Mouse (Mus musculus) heart, embryonic 16.5 days (tissue): Measurements from ENCODE around the gene Ncf2. TPM values are rescaled to one million over a fixed set of nuclear protein-coding genes. Genes with fewer than 3 reads are reported as not detected.

Experiments used
- ATAC-seq: fragments of 200-750 bp; cut with Nextera tagmentation; replicated peaks from 2 replicates; pipeline ENCODE4 v1.8.0; 2017; ENCODE audit warnings: moderate number of reproducible peaks; ENCODE audit not compliant: insufficient read depth, low FRiP score; ENCODE audit errors: extremely low read depth
- H3K27ac ChIP-seq: fragments of 300-500 bp; sonication (generic); 2 replicates; pipeline ENCODE4 v1.5.1; 2014; ENCODE audit warnings: mild to moderate bottlenecking, low read length, control low read depth, moderate library complexity
- H3K27me3 ChIP-seq: fragments of 300-500 bp; sonication (generic); 2 replicates; pipeline ENCODE4 v1.6.1; 2014; ENCODE audit warnings: low read length, mixed read lengths; ENCODE audit not compliant: control insufficient read depth, insufficient read depth
- H3K36me3 ChIP-seq: fragments of 300-500 bp; sonication (generic); 2 replicates; pipeline ENCODE4 v1.6.1; 2014; ENCODE audit not compliant: control insufficient read depth, insufficient read depth
- H3K4me1 ChIP-seq: fragments of 300-500 bp; sonication (generic); 2 replicates; pipeline ENCODE4 v1.6.1; 2014; ENCODE audit warnings: low read length, mixed read lengths; ENCODE audit not compliant: control insufficient read depth, insufficient read depth
- H3K4me2 ChIP-seq: fragments of 300-500 bp; sonication (generic); 2 replicates; pipeline ENCODE4 v1.6.1; 2014; ENCODE audit warnings: low read depth, mild to moderate bottlenecking, control low read depth, low read length
- H3K4me3 ChIP-seq: fragments of 300-500 bp; sonication (generic); 2 replicates; pipeline ENCODE4 v1.5.1; 2014; ENCODE audit warnings: mild to moderate bottlenecking, control low read depth, low read length
- H3K9ac ChIP-seq: fragments of 300-500 bp; sonication (generic); 2 replicates; pipeline ENCODE4 v1.6.1; 2014; ENCODE audit warnings: low read length, control low read depth
- H3K9me3 ChIP-seq: fragments of 300-500 bp; sonication (generic); replicated peaks from 2 replicates; pipeline ENCODE4 v1.6.1; 2016; ENCODE audit warnings: low read length; ENCODE audit not compliant: control insufficient read depth
- WGBS: fragments of 180-500 bp; shearing (Covaris S2); extraction: QIAGEN DNeasy Blood & Tissue Kit; methylation state at CpG from one replicate; pipeline ENCODE4 v1.1.7; 2014; 5-methylcytosine and 5-hydroxymethylcytosine counted together
- polyA plus RNA-seq: library from polyadenylated mRNA; unstranded; fragments of >200 nt; fragmentation: Nextera tagmentation; extraction: Ambion mirVana; gene quantifications from 2 replicates; pipeline ENCODE4 v1.2.1, GENCODE M21; 2015

Ncf2 gene
- polyA plus RNA-seq, 1 experiment from 2014 or later, result 6.1 TPM

GRCm38 (mm10) chr1:152821746-152822145, 21.8 kb downstream of the Ncf2 start:
- Histone ChIP-seq H3K9ac (no peak overlapping the region), H3K36me3 (no peaks in the 10 kb centered on the region), H3K4me1 (peaks cover 15% of the 10 kb centered on the region), H3K9me3 (no peaks in the 10 kb centered on the region), H3K27ac (no peak overlapping the region), H3K4me2 (no peak overlapping the region), H3K27me3 (no peaks in the 10 kb centered on the region), H3K4me3 (no peak overlapping the region)
- no peak for ATAC-seq
- 83% methylated on average over 4 of the region's 4 CpGs for WGBS

GRCm38 (mm10) chr1:152824206-152824605, 24.2 kb downstream of the Ncf2 start:
- Histone ChIP-seq H3K9ac (no peak overlapping the region), H3K4me1 (no peaks in the 10 kb centered on the region), H3K4me2 (no peak overlapping the region), H3K9me3 (no peaks in the 10 kb centered on the region), H3K36me3 (no peaks in the 10 kb centered on the region), H3K27ac (no peak overlapping the region), H3K4me3 (no peak overlapping the region), H3K27me3 (no peaks in the 10 kb centered on the region)
- no peak for ATAC-seq
- WGBS, result 71% methylated on average over 9 of the region's 9 CpGs

- Histone ChIP-seq H3K27ac (no peak overlapping the region), H3K27me3 (no peaks in the 10 kb centered on the region), H3K9me3 (no peaks in the 10 kb centered on the region), H3K36me3 (no peaks in the 10 kb centered on the region), H3K4me1 (no peaks in the 10 kb centered on the region), H3K4me3 (no peak overlapping the region), H3K9ac (no peak overlapping the region), H3K4me2 (no peak overlapping the region)
- ATAC-seq, result no peak
- WGBS, result 68% methylated on average over 5 of the region's 5 CpGs
These were observed 26.5 kb downstream of the Ncf2 start for GRCm38 (mm10) chr1:152826446-152826845.

- Histone ChIP-seq H3K27me3 (no peaks in the 10 kb centered on the region), H3K27ac (no peak overlapping the region), H3K9ac (no peak overlapping the region), H3K4me2 (no peak overlapping the region), H3K36me3 (no peaks in the 10 kb centered on the region), H3K4me1 (no peaks in the 10 kb centered on the region), H3K4me3 (no peak overlapping the region), H3K9me3 (no peaks in the 10 kb centered on the region)
- WGBS, result 77% methylated on average over 5 of the region's 5 CpGs
- ATAC-seq, result no peak
These were observed 28.2 kb downstream of the Ncf2 start for GRCm38 (mm10) chr1:152828168-152828567.

- 73% methylated on average over 10 of the region's 10 CpGs for WGBS
- Histone ChIP-seq H3K27me3 (no peaks in the 10 kb centered on the region), H3K4me1 (no peaks in the 10 kb centered on the region), H3K4me3 (no peak overlapping the region), H3K9ac (no peak overlapping the region), H3K36me3 (no peaks in the 10 kb centered on the region), H3K4me2 (no peak overlapping the region), H3K9me3 (no peaks in the 10 kb centered on the region), H3K27ac (no peak overlapping the region)
- ATAC-seq, result no peak
These were observed 28.8 kb downstream of the Ncf2 start for GRCm38 (mm10) chr1:152828637-152829355.

- Histone ChIP-seq H3K27me3 (no peaks in the 10 kb centered on the region), H3K4me1 (no peaks in the 10 kb centered on the region), H3K27ac (no peak overlapping the region), H3K9me3 (no peaks in the 10 kb centered on the region), H3K4me3 (no peak overlapping the region), H3K36me3 (no peaks in the 10 kb centered on the region), H3K4me2 (no peak overlapping the region), H3K9ac (no peak overlapping the region)
- no peak for ATAC-seq
- 93% methylated on average over 9 of the region's 9 CpGs for WGBS
These were observed 30.1 kb downstream of the Ncf2 start for GRCm38 (mm10) chr1:152830054-152830453.

GRCm38 (mm10) chr1:152831003-152831402, 31.0 kb downstream of the Ncf2 start:
- Histone ChIP-seq H3K27me3 (no peaks in the 10 kb centered on the region), H3K4me3 (no peak overlapping the region), H3K9ac (no peak overlapping the region), H3K4me1 (no peaks in the 10 kb centered on the region), H3K9me3 (no peaks in the 10 kb centered on the region), H3K4me2 (no peak overlapping the region), H3K36me3 (0 out of 2 replicates have a peak, but pooled peaks cover 1% of the 10 kb centered on the region), H3K27ac (no peak overlapping the region)
- no peak for ATAC-seq
- WGBS, result 83% methylated on average over 8 of the region's 8 CpGs

- no peak overlapping the region for H3K27ac ChIP-seq
- no peak overlapping the region for H3K9ac ChIP-seq
- H3K4me3 ChIP-seq, result no peak overlapping the region
- no peak for ATAC-seq
- no peaks in the 10 kb centered on the region for H3K27me3 ChIP-seq
- H3K4me2 ChIP-seq, result no peak overlapping the region
- no peaks in the 10 kb centered on the region for H3K9me3 ChIP-seq
- WGBS, result 72% methylated on average over 5 of the region's 5 CpGs
- no peaks in the 10 kb centered on the region for H3K4me1 ChIP-seq
- 0 out of 2 replicates have a peak, but pooled peaks cover 4% of the 10 kb centered on the region for H3K36me3 ChIP-seq
These were observed 31.6 kb downstream of the Ncf2 start for GRCm38 (mm10) chr1:152831619-152832018.

- no peak overlapping the region for H3K4me3 ChIP-seq
- WGBS, result 79% methylated on average over 6 of the region's 6 CpGs
- no peak overlapping the region for H3K27ac ChIP-seq
- H3K4me1 ChIP-seq, result no peaks in the 10 kb centered on the region
- no peak overlapping the region for H3K4me2 ChIP-seq
- 0 out of 2 replicates have a peak, but pooled peaks cover 4% of the 10 kb centered on the region for H3K36me3 ChIP-seq
- no peak for ATAC-seq
- H3K9ac ChIP-seq, result no peak overlapping the region
- no peaks in the 10 kb centered on the region for H3K9me3 ChIP-seq
- no peaks in the 10 kb centered on the region for H3K27me3 ChIP-seq
These were observed 32.3 kb downstream of the Ncf2 start for GRCm38 (mm10) chr1:152832316-152832715.
